Mouse (Mus musculus) heart, embryonic 10.5 days (tissue): ENCODE measurements at regions not wholly inside any gene's neighbourhood (a gene's known extent, or its start where the extent isn't known, plus 50 kb on each side); places are given as distances from the start of the nearest gene placed in this dataset.

Experiments used
- DNase-seq: peaks from one replicate; pipeline ENCODE4 v3.0.0-alpha.2; 2017; ENCODE audit warnings: low spot score
- H3K27ac ChIP-seq: fragments of 300-500 bp; sonication (generic); 2 replicates; pipeline ENCODE4 v1.5.1; 2016; ENCODE audit warnings: mild to moderate bottlenecking
- H3K27me3 ChIP-seq: fragments of 300-500 bp; sonication (generic); 2 replicates; pipeline ENCODE4 v1.6.1; 2016; ENCODE audit warnings: mild to moderate bottlenecking; ENCODE audit not compliant: poor library complexity, insufficient read depth, severe bottlenecking
- H3K36me3 ChIP-seq: fragments of 300-500 bp; sonication (generic); 2 replicates; pipeline ENCODE4 v1.6.1; 2016; ENCODE audit warnings: mild to moderate bottlenecking, moderate library complexity
- H3K4me1 ChIP-seq: fragments of 300-500 bp; sonication (generic); 2 replicates; pipeline ENCODE4 v1.6.1; 2016; ENCODE audit warnings: mild to moderate bottlenecking
- H3K4me3 ChIP-seq: fragments of 300-500 bp; sonication (generic); 2 replicates; pipeline ENCODE4 v1.5.1; 2016; ENCODE audit warnings: mild to moderate bottlenecking, moderate library complexity
- H3K9me3 ChIP-seq: fragments of 300-500 bp; sonication (generic); 2 replicates; pipeline ENCODE4 v1.6.1; 2016; ENCODE audit warnings: mild to moderate bottlenecking, moderate library complexity
- whole genome bisulfite sequencing: fragments of 180-500 bp; shearing (Covaris S2); methylation state at CpG from one replicate; pipeline ENCODE4 v1.1.7; 2016; 5-methylcytosine and 5-hydroxymethylcytosine counted together

- Histone ChIP-seq H3K4me3 (no peak overlapping the region), H3K36me3 (no peaks in the 10 kb centered on the region), H3K27ac (no peak overlapping the region), H3K4me1 (peaks cover 19% of the 10 kb centered on the region), H3K9me3 (no peaks in the 10 kb centered on the region), H3K27me3 (no peaks in the 10 kb centered on the region)
- WGBS, result 65% methylated on average over 23 of the region's 23 CpGs
- no peak for DNase-seq
Measured at GRCm38 (mm10) chr10:117521315-117522270, 107.7 kb upstream of the Cpm start.

GRCm38 (mm10) chr10:117520536-117521314 is 108.6 kb upstream of the Cpm start:
- Histone ChIP-seq H3K27ac (no peak overlapping the region), H3K27me3 (no peaks in the 10 kb centered on the region), H3K4me3 (no peak overlapping the region), H3K9me3 (no peaks in the 10 kb centered on the region), H3K36me3 (no peaks in the 10 kb centered on the region), H3K4me1 (peaks cover 19% of the 10 kb centered on the region)
- no peak for DNase-seq
- 85% methylated on average over 8 of the region's 8 CpGs for WGBS

- 57% methylated on average over 8 of the region's 8 CpGs for WGBS
- Histone ChIP-seq H3K27ac (peak overlapping the region; percentile 29; the same call in 1 of the 2 replicates), H3K36me3 (no peaks in the 10 kb centered on the region), H3K27me3 (no peaks in the 10 kb centered on the region), H3K4me3 (no peak overlapping the region), H3K9me3 (no peaks in the 10 kb centered on the region), H3K4me1 (peaks cover 19% of the 10 kb centered on the region)
- DNase-seq, result no peak
Measured at GRCm38 (mm10) chr10:117519670-117520535, 109.4 kb upstream of the Cpm start.

- Histone ChIP-seq H3K27ac (0 out of 2 replicates have a peak overlapping the region, but pooled peaks have one; percentile 29), H3K27me3 (no peaks in the 10 kb centered on the region), H3K4me3 (no peak overlapping the region), H3K36me3 (no peaks in the 10 kb centered on the region), H3K4me1 (peaks cover 19% of the 10 kb centered on the region), H3K9me3 (no peaks in the 10 kb centered on the region)
- 78% methylated on average over 15 of the region's 15 CpGs for WGBS
- no peak for DNase-seq
Measured at GRCm38 (mm10) chr10:117518793-117519669, 110.3 kb upstream of the Cpm start.

- WGBS, result 46% methylated on average over 14 of the region's 14 CpGs
- H3K4me1 ChIP-seq, result peaks cover 19% of the 10 kb centered on the region
- no peak for DNase-seq
Measured at GRCm38 (mm10) chr10:117517800-117518770, 111.2 kb upstream of the Cpm start.

GRCm38 (mm10) chr10:117517071-117517714 is 112.1 kb upstream of the Cpm start:
- H3K4me1 ChIP-seq, result peaks cover 19% of the 10 kb centered on the region
- H3K36me3 ChIP-seq, result no peaks in the 10 kb centered on the region
- no peak overlapping the region for H3K27ac ChIP-seq
- H3K4me3 ChIP-seq, result no peak overlapping the region
- no peaks in the 10 kb centered on the region for H3K9me3 ChIP-seq
- DNase-seq, result no peak
- 55% methylated on average over 11 of the region's 11 CpGs for WGBS
- no peaks in the 10 kb centered on the region for H3K27me3 ChIP-seq

More at GRCm38 (mm10) chr10:117517800-117518770, 111.2 kb upstream of the Cpm start:
- no peak overlapping the region for H3K27ac ChIP-seq
- H3K27me3 ChIP-seq, result no peaks in the 10 kb centered on the region
- H3K9me3 ChIP-seq, result no peaks in the 10 kb centered on the region
- no peaks in the 10 kb centered on the region for H3K36me3 ChIP-seq
- no peak overlapping the region for H3K4me3 ChIP-seq

- H3K27ac ChIP-seq, result no peak overlapping the region
- no peak for DNase-seq
- no peaks in the 10 kb centered on the region for H3K27me3 ChIP-seq
- H3K36me3 ChIP-seq, result no peaks in the 10 kb centered on the region
- WGBS, result 90% methylated on average over 8 of the region's 8 CpGs
- H3K4me1 ChIP-seq, result peaks cover 19% of the 10 kb centered on the region
- H3K4me3 ChIP-seq, result no peak overlapping the region
- no peaks in the 10 kb centered on the region for H3K9me3 ChIP-seq
Measured at GRCm38 (mm10) chr10:117516510-117516909, 112.8 kb upstream of the Cpm start.

- Histone ChIP-seq H3K27ac (no peak overlapping the region), H3K4me3 (no peak overlapping the region), H3K9me3 (no peaks in the 10 kb centered on the region), H3K4me1 (peaks cover 19% of the 10 kb centered on the region), H3K27me3 (no peaks in the 10 kb centered on the region), H3K36me3 (no peaks in the 10 kb centered on the region)
- 55% methylated on average over 10 of the region's 10 CpGs for WGBS
- DNase-seq, result no peak
Measured at GRCm38 (mm10) chr10:117515777-117516501, 113.4 kb upstream of the Cpm start.

GRCm38 (mm10) chr10:117515039-117515438 is 114.3 kb upstream of the Cpm start:
- DNase-seq, result no peak
- H3K4me1 ChIP-seq, result peaks cover 19% of the 10 kb centered on the region
- no peaks in the 10 kb centered on the region for H3K36me3 ChIP-seq
- 91% methylated on average over 8 of the region's 8 CpGs for WGBS
- no peak overlapping the region for H3K27ac ChIP-seq
- no peaks in the 10 kb centered on the region for H3K9me3 ChIP-seq
- H3K4me3 ChIP-seq, result no peak overlapping the region
- no peaks in the 10 kb centered on the region for H3K27me3 ChIP-seq

- DNase-seq, result no peak
Measured at GRCm38 (mm10) chr10:117513925-117514546, 115.3 kb upstream of the Cpm start.

More at GRCm38 (mm10) chr10:117513925-117514546, 115.3 kb upstream of the Cpm start:
- no peaks in the 10 kb centered on the region for H3K36me3 ChIP-seq
- peaks cover 12% of the 10 kb centered on the region for H3K4me1 ChIP-seq
- H3K27me3 ChIP-seq, result no peaks in the 10 kb centered on the region
- H3K9me3 ChIP-seq, result no peaks in the 10 kb centered on the region
- no peak overlapping the region for H3K27ac ChIP-seq
- WGBS, result 90% methylated on average over 7 of the region's 7 CpGs
- no peak overlapping the region for H3K4me3 ChIP-seq
